Mouse (Mus musculus): ENCODE measurements around the gene Vrk3. TPM values are rescaled to one million over a fixed set of nuclear protein-coding genes. Genes with fewer than 3 reads are reported as not detected.
A peak's percentile ranks its signal among the peaks of the same experiment; 100 is the strongest.

Gene Vrk3
- polyA plus RNA-seq, 1 experiment = 93.7 TPM

DNA sequence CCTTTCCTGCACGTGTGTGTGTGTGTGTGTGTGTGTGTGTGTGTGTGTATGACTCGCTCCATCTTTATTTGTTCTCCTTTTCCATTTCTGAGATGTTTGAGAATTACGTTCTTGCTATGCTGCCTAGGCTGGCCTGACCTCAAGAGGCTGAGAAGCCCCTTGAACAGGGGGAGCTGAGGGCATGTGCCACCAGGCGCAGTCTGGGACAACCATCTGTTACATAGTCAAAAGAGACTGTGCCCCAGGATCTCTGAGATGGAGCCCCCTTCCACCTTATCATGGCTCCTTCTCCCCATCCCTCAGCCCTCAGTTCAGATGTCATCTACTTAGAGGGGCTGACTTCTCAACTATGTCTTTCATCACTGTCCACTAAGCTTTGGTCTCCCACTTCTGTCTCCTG lies 66.2 kb downstream of the Vrk3 start:
- Histone ChIP-seq H3K4me1 (ENCODE audit: control insufficient read depth, insufficient read depth, low read length) (peaks cover 13% of the 10 kb centered on the region; the same call in 1 of the 2 replicates), H3K27me3 (replicated peaks; ENCODE audit: control insufficient read depth, insufficient read depth, low read length) (no peaks in the 10 kb centered on the region), H3K36me3 (ENCODE audit: control insufficient read depth, insufficient read depth, low read length) (no peaks in the 10 kb centered on the region), H3K27ac (ENCODE audit: insufficient read depth, low read depth, low read length) (no peak overlapping the region), H3K4me3 (ENCODE audit: insufficient read depth, low read depth, low read length) (no peak overlapping the region)
- TF ChIP-seq CTCF (conservative IDR thresholded peaks at IDR 0.05; ENCODE audit: insufficient read depth, insufficient read length, low read depth, low read length) = no peak
- TF ChIP-seq POLR2A (IDR thresholded peaks at IDR 0.05; ENCODE audit: low read depth, low read length) = no peak
- WGBS = 88% methylated on average over 4 of the region's 4 CpGs
- DNase-seq = no peak

DNA sequence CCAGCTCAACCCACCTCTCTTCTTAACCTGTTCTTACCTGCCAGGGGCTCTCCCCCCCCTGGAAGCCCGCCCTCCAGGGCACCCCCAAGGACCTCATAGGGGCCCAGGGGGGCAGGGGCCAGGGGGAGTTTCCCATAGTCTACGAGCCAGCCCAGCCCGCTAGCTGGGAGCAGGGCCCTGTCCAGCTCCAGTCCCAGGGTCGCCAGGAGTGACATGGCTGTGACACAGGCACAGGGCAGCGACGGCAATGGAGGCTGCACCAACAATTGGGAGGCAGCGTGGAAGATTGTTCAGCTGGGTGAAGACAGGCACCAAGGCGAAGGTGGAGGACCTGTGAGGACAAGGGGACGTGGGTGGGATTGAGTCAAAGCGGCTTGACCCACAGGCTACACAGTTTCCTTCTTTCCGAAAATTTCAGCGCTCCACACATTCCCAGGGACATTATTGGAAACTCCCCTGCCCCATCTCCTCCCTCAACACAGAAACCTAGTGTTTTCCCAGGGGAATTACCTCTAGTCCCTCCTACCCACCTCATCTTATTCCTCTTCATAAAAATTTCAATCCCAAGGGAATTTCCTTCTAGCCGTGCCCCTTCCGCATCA lies 66.8 kb downstream of the Vrk3 start:
- no peak for TF ChIP-seq POLR2A (IDR thresholded peaks at IDR 0.05; ENCODE audit: low read depth, low read length)
- no peak for TF ChIP-seq CTCF (conservative IDR thresholded peaks at IDR 0.05; ENCODE audit: insufficient read depth, insufficient read length, low read depth, low read length)
- 36% methylated on average over 14 of the region's 14 CpGs for WGBS
- Histone ChIP-seq H3K27me3 (replicated peaks; ENCODE audit: control insufficient read depth, insufficient read depth, low read length) (no peaks in the 10 kb centered on the region), H3K27ac (ENCODE audit: insufficient read depth, low read depth, low read length) (peak overlapping the region; percentile 24; the same call in 1 of the 2 replicates), H3K4me1 (ENCODE audit: control insufficient read depth, insufficient read depth, low read length) (peaks cover 18% of the 10 kb centered on the region), H3K36me3 (ENCODE audit: control insufficient read depth, insufficient read depth, low read length) (no peaks in the 10 kb centered on the region), H3K4me3 (ENCODE audit: insufficient read depth, low read depth, low read length) (peak overlapping the region; percentile 82)
- no peak for DNase-seq

DNA sequence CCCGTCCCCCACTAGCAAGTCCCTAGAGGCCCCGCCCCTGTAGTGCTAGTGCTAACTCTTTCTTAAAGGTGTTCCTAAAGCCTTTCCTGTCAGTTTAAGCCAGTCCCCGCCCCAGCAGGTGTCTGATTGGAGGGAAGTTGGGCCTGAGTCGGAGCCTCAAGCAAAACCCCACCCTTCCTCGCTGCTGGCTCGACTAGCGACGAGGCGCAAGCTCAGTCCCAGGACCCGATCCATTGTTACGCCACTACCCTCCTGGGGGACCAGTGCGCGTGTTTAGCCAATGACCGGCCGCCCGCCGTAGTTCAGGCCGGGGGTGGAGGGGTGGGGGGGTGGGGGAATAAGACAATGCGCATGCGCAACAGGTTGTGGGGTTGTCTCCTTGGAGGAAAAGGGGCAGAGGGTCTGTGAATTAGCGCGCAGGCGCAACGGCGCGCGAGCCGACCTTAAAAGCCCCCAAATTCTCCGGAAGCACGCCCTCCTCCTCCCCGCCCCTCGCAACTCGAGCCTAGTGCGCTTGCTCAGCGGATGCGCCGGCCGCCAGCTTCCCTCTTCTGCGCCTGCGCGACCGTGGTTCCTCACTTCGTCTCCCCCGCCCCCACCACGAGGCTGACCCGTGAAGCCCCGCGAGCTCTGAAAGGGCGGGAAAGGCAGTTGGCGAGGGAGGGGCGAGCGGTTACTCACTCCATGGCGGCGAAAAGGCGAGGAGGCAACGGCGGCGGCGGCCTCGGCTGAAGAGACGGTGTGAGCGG lies 67.7 kb downstream of the Vrk3 start, which contains the start of the genes Nup62 and Il4i1:
TSS of gene Nup62 (plus strand) at position 368 of the 749 bp plus-strand sequence.
TSS of gene Il4i1 (plus strand) at position 667 of the 749 bp plus-strand sequence.
- 0 out of 2 replicates have a peak, but pooled peaks have one; percentile 3 for TF ChIP-seq CTCF (conservative IDR thresholded peaks at IDR 0.05; ENCODE audit: insufficient read depth, insufficient read length, low read depth, low read length)
- TF ChIP-seq POLR2A (IDR thresholded peaks at IDR 0.05; ENCODE audit: low read depth, low read length) = no peak
- no peaks in the 10 kb centered on the region for H3K36me3 ChIP-seq (ENCODE audit: control insufficient read depth, insufficient read depth, low read length)
- peak within 1 kb of the TSS; percentile 82 for H3K4me3 ChIP-seq (ENCODE audit: insufficient read depth, low read depth, low read length)
- H3K4me1 ChIP-seq (ENCODE audit: control insufficient read depth, insufficient read depth, low read length) = peaks cover 20% of the 10 kb centered on the region
- H3K27ac ChIP-seq (ENCODE audit: insufficient read depth, low read depth, low read length) = peak within 1 kb of the TSS; percentile 76
- H3K27me3 ChIP-seq (replicated peaks; ENCODE audit: control insufficient read depth, insufficient read depth, low read length) = no peaks in the 10 kb centered on the region
- peak; percentile 99 for DNase-seq
- WGBS = 1% methylated on average over 60 of the region's 62 CpGs

DNA sequence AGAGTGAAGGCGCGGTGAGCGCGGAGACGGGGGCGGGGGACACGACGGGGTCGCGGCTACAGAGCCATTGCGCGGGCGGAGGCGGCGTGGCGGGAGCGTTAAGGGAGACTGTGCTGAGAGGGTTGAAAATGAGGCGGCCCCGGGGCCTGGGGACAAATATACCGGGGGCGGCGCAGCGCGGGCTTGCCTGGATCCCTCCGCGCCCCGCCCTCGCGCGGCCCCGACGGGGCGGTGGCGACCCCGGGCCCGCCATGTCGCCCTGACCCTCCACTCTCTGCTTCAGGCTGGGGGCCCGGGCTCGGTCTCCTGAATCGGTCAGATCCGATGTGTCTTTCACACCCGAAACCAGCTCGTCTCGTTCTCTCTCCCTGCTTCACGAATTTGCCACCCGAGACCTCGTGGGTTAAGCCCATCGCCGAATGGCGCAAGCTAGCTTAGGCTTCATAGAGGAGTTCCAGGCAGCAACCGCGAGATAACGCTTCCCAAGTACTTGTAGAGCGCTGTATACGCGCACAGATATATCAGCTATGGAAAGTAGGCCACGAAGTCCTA lies 68.3 kb downstream of the Vrk3 start, which contains the start of gene Atf5:
TSS of gene Atf5 (minus strand) at position 189 of the 552 bp plus-strand sequence.
- H3K4me3 ChIP-seq (ENCODE audit: insufficient read depth, low read depth, low read length) = peak within 1 kb of the TSS; percentile 82
- TF ChIP-seq POLR2A (IDR thresholded peaks at IDR 0.05; ENCODE audit: low read depth, low read length) (no peak), CTCF (conservative IDR thresholded peaks at IDR 0.05; ENCODE audit: insufficient read depth, insufficient read length, low read depth, low read length) (no peak)

DNA sequence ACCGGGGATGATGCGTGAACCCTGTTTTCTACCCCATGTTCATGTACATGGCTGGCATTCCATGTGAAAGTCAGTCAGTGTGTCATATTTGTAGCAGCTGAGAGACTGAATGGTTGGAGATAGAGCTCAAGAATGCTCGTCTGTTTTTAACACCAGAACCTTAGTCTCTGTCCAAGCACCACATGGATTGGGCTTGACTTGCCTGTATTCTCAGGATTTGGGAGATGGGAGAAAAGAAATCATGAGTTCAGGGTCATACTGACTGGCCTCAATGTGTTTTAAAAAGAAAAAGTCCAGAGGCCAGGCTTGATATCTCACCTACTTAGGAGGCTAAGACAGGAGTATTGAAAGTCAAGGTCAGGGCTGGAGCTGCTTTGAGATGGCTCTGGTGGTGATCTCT lies 69.2 kb downstream of the Vrk3 start:
- no peaks in the 10 kb centered on the region for H3K36me3 ChIP-seq (ENCODE audit: control insufficient read depth, insufficient read depth, low read length)
- no peaks in the 10 kb centered on the region for H3K27me3 ChIP-seq (replicated peaks; ENCODE audit: control insufficient read depth, insufficient read depth, low read length)
- H3K27ac ChIP-seq (ENCODE audit: insufficient read depth, low read depth, low read length) = peak overlapping the region; percentile 76
- no peak for TF ChIP-seq CTCF (conservative IDR thresholded peaks at IDR 0.05; ENCODE audit: insufficient read depth, insufficient read length, low read depth, low read length)
- TF ChIP-seq POLR2A (IDR thresholded peaks at IDR 0.05; ENCODE audit: low read depth, low read length) = no peak
- peaks cover 20% of the 10 kb centered on the region for H3K4me1 ChIP-seq (ENCODE audit: control insufficient read depth, insufficient read depth, low read length)
- no peak for DNase-seq
- 8% methylated on average over 3 of the region's 3 CpGs for WGBS
- H3K4me3 ChIP-seq (ENCODE audit: insufficient read depth, low read depth, low read length) = peak overlapping the region; percentile 82

More for the DNA sequence above, 68.3 kb downstream of the Vrk3 start, which contains the start of gene Atf5:
- DNase-seq = peak; percentile 51
- H3K36me3 ChIP-seq (ENCODE audit: control insufficient read depth, insufficient read depth, low read length) = no peaks in the 10 kb centered on the region
- peaks cover 20% of the 10 kb centered on the region for H3K4me1 ChIP-seq (ENCODE audit: control insufficient read depth, insufficient read depth, low read length)
- no peaks in the 10 kb centered on the region for H3K27me3 ChIP-seq (replicated peaks; ENCODE audit: control insufficient read depth, insufficient read depth, low read length)
- under 1% methylated on average over 52 of the region's 57 CpGs for WGBS
- H3K27ac ChIP-seq (ENCODE audit: insufficient read depth, low read depth, low read length) = peak within 1 kb of the TSS; percentile 76

DNA sequence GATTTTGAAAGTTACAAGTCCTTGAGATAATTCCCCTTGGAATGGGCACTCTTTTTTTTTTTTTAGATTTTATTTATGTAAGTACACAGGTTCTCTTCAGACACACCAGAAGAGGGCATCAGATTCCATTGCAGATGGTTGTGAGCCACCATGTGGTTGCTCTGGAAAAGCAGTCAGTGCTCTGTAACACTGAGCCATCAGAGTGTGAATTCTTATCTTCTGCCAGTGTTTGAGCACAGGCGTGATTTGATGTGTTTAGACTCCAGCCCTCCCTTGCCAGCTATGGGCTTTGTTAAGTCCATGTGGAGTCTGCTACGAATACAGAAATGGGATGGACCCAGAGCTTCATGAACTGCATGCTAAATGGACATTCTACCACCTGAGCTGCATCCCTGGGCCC lies 70.0 kb downstream of the Vrk3 start:
- peaks cover 20% of the 10 kb centered on the region for H3K4me1 ChIP-seq (ENCODE audit: control insufficient read depth, insufficient read depth, low read length)
- WGBS = 35% methylated on average over 2 of the region's 2 CpGs
- no peak overlapping the region for H3K27ac ChIP-seq (ENCODE audit: insufficient read depth, low read depth, low read length)
- no peak for DNase-seq
- no peaks in the 10 kb centered on the region for H3K27me3 ChIP-seq (replicated peaks; ENCODE audit: control insufficient read depth, insufficient read depth, low read length)
- H3K36me3 ChIP-seq (ENCODE audit: control insufficient read depth, insufficient read depth, low read length) = no peaks in the 10 kb centered on the region
- no peak for TF ChIP-seq POLR2A (IDR thresholded peaks at IDR 0.05; ENCODE audit: low read depth, low read length)
- peak; percentile 28; the same call in 1 of the 2 replicates for TF ChIP-seq CTCF (conservative IDR thresholded peaks at IDR 0.05; ENCODE audit: insufficient read depth, insufficient read length, low read depth, low read length)
- no peak overlapping the region for H3K4me3 ChIP-seq (ENCODE audit: insufficient read depth, low read depth, low read length)
